Mouse (Mus musculus): Measurements from ENCODE around the gene Cd164l2.
A peak's percentile ranks its signal among the peaks of the same experiment; 100 is the strongest.

Cd164l2 gene

GRCm38 (mm10) chr4:133226073-133226472, 14.1 kb downstream of the Cd164l2 start:
- DNase-seq = no peak

- DNase-seq = no peak
Measured at GRCm38 (mm10) chr4:133227636-133228035, 15.7 kb downstream of the Cd164l2 start.

- no peak for DNase-seq
Measured at GRCm38 (mm10) chr4:133229582-133229981, 17.7 kb downstream of the Cd164l2 start.

- peak; percentile 70 for DNase-seq
Measured at GRCm38 (mm10) chr4:133233285-133233976, 21.5 kb downstream of the Cd164l2 start.

GRCm38 (mm10) chr4:133234771-133235170, 22.8 kb downstream of the Cd164l2 start:
- DNase-seq = no peak

- DNase-seq = no peak
Measured at GRCm38 (mm10) chr4:133235415-133235814, 23.5 kb downstream of the Cd164l2 start.

- DNase-seq = no peak
Measured at GRCm38 (mm10) chr4:133237911-133238310, 26.0 kb downstream of the Cd164l2 start.

GRCm38 (mm10) chr4:133240490-133240921, 28.6 kb downstream of the Cd164l2 start, which contains the start of gene Map3k6:
Gene Map3k6 (plus strand): TSS chr4:133240818.
- DNase-seq = peak; percentile 90

- DNase-seq = peak; percentile 94
Measured at GRCm38 (mm10) chr4:133240934-133241908, 29.3 kb downstream of the Cd164l2 start.

- no peak for DNase-seq
Measured at GRCm38 (mm10) chr4:133241910-133242309, 30.0 kb downstream of the Cd164l2 start.

- DNase-seq = no peak
Measured at GRCm38 (mm10) chr4:133242710-133243109, 30.8 kb downstream of the Cd164l2 start.

- DNase-seq = peak; percentile 57
Measured at GRCm38 (mm10) chr4:133243538-133243937, 31.6 kb downstream of the Cd164l2 start.

GRCm38 (mm10) chr4:133244289-133244688, 32.4 kb downstream of the Cd164l2 start:
- DNase-seq = no peak

- DNase-seq = peak; percentile 76
Measured at GRCm38 (mm10) chr4:133247072-133247471, 35.1 kb downstream of the Cd164l2 start.

- DNase-seq = no peak
Measured at GRCm38 (mm10) chr4:133247806-133248449, 36.0 kb downstream of the Cd164l2 start.

GRCm38 (mm10) chr4:133250609-133251008, 38.7 kb downstream of the Cd164l2 start:
- peak; percentile 86 for DNase-seq

GRCm38 (mm10) chr4:133251214-133251613, 39.3 kb downstream of the Cd164l2 start:
- peak; percentile 44 for DNase-seq

- DNase-seq = no peak
Measured at GRCm38 (mm10) chr4:133252089-133252488, 40.2 kb downstream of the Cd164l2 start.

- no peak for DNase-seq
Measured at GRCm38 (mm10) chr4:133253412-133253811, 41.5 kb downstream of the Cd164l2 start.

- DNase-seq = no peak
Measured at GRCm38 (mm10) chr4:133255392-133255791, 43.5 kb downstream of the Cd164l2 start.

- no peak for DNase-seq
Measured at GRCm38 (mm10) chr4:133256820-133257219, 44.9 kb downstream of the Cd164l2 start.

GRCm38 (mm10) chr4:133257230-133257629, 45.3 kb downstream of the Cd164l2 start:
- DNase-seq = peak; percentile 54

GRCm38 (mm10) chr4:133257798-133258408, 46.0 kb downstream of the Cd164l2 start:
- DNase-seq = no peak
